Mouse (Mus musculus) layer of hippocampus, adult 9-11 months (tissue): ENCODE measurements at regions not wholly inside any gene's neighbourhood (a gene's known extent, or its start where the extent isn't known, plus 50 kb on each side); places are given as distances from the start of the nearest gene placed in this dataset.

Source experiments
- DNase-seq: peaks from one replicate; pipeline ENCODE4 v3.0.0; 2022

- DNase-seq, result no peak
Observed at GRCm38 (mm10) chr2:179290394-179290793, 151.8 kb upstream of the Cdh4 start.

GRCm38 (mm10) chr2:179291046-179291563 lies 151.1 kb upstream of the Cdh4 start:
- no peak for DNase-seq

GRCm38 (mm10) chr2:179291958-179292357 lies 150.3 kb upstream of the Cdh4 start:
- no peak for DNase-seq

GRCm38 (mm10) chr2:179292566-179292965 lies 149.7 kb upstream of the Cdh4 start:
- DNase-seq, result no peak

GRCm38 (mm10) chr2:179293114-179293513 lies 149.1 kb upstream of the Cdh4 start:
- DNase-seq, result no peak

GRCm38 (mm10) chr2:179297057-179297456 lies 145.2 kb upstream of the Cdh4 start:
- no peak for DNase-seq

GRCm38 (mm10) chr2:179303765-179304164 lies 138.5 kb upstream of the Cdh4 start:
- no peak for DNase-seq

- DNase-seq, result peak; percentile 20
Observed at GRCm38 (mm10) chr2:179307286-179307931, 134.8 kb upstream of the Cdh4 start.

GRCm38 (mm10) chr2:179307932-179308303 lies 134.3 kb upstream of the Cdh4 start:
- no peak for DNase-seq

- no peak for DNase-seq
Observed at GRCm38 (mm10) chr2:179318046-179318445, 124.2 kb upstream of the Cdh4 start.

- DNase-seq, result no peak
Observed at GRCm38 (mm10) chr2:179325242-179325641, 117.0 kb upstream of the Cdh4 start.

- no peak for DNase-seq
Observed at GRCm38 (mm10) chr2:179332872-179333489, 109.2 kb upstream of the Cdh4 start.

GRCm38 (mm10) chr2:179333587-179333986 lies 108.6 kb upstream of the Cdh4 start:
- no peak for DNase-seq

GRCm38 (mm10) chr2:179336235-179336634 lies 106.0 kb upstream of the Cdh4 start:
- DNase-seq, result peak; percentile 3

GRCm38 (mm10) chr2:179352676-179353075 lies 89.6 kb upstream of the Cdh4 start:
- DNase-seq, result no peak

- DNase-seq, result no peak
Observed at GRCm38 (mm10) chr2:179354866-179355265, 87.4 kb upstream of the Cdh4 start.

- no peak for DNase-seq
Observed at GRCm38 (mm10) chr2:179370882-179371546, 71.2 kb upstream of the Cdh4 start.

GRCm38 (mm10) chr2:179371553-179371952 lies 70.7 kb upstream of the Cdh4 start:
- peak; percentile 17 for DNase-seq

GRCm38 (mm10) chr2:179379691-179380443 lies 62.4 kb upstream of the Cdh4 start:
- no peak for DNase-seq

GRCm38 (mm10) chr2:179380444-179380705 lies 61.9 kb upstream of the Cdh4 start:
- DNase-seq, result no peak

GRCm38 (mm10) chr2:179381916-179382315 lies 60.3 kb upstream of the Cdh4 start:
- DNase-seq, result no peak

- DNase-seq, result no peak
Observed at GRCm38 (mm10) chr2:179382594-179382993, 59.6 kb upstream of the Cdh4 start.

GRCm38 (mm10) chr2:179386871-179387270 lies 55.4 kb upstream of the Cdh4 start:
- no peak for DNase-seq

GRCm38 (mm10) chr2:179390486-179390885 lies 51.7 kb upstream of the Cdh4 start:
- DNase-seq, result no peak
